Mouse (Mus musculus) limb, embryonic 12.5 days (tissue): ENCODE measurements around the gene Zfp768. TPM values are rescaled to one million over a fixed set of nuclear protein-coding genes. Genes with fewer than 3 reads are reported as not detected.
"Not testable (repeated sequence)": the region's sequence is repeated elsewhere in the genome, so short reads cannot be mapped to it uniquely, and the experiment has no call there.

Experiments
- ATAC-seq: fragments of 200-750 bp; cut with Nextera tagmentation; 2 replicates; pipeline ENCODE4 v1.8.0; 2017; ENCODE audit warnings: low read depth, moderate TSS enrichment; ENCODE audit not compliant: insufficient number of reproducible peaks, insufficient read depth, low FRiP score, low TSS enrichment
- H3K27ac ChIP-seq: fragments of 300-500 bp; sonication (generic); 2 replicates; pipeline ENCODE4 v1.5.1; 2016; ENCODE audit warnings: mild to moderate bottlenecking, moderate library complexity
- H3K27me3 ChIP-seq: fragments of 300-500 bp; sonication (generic); 2 replicates; pipeline ENCODE4 v1.6.1; 2016; ENCODE audit warnings: mild to moderate bottlenecking, moderate library complexity
- H3K36me3 ChIP-seq: fragments of 300-500 bp; sonication (generic); 2 replicates; pipeline ENCODE4 v1.6.1; 2016; ENCODE audit warnings: mild to moderate bottlenecking, moderate library complexity
- H3K4me1 ChIP-seq: fragments of 300-500 bp; sonication (generic); replicated peaks from 2 replicates; pipeline ENCODE4 v1.6.1; 2016
- H3K4me2 ChIP-seq: fragments of 300-500 bp; sonication (generic); 2 replicates; pipeline ENCODE4 v1.6.1; 2016; ENCODE audit warnings: mild to moderate bottlenecking, moderate library complexity
- H3K4me3 ChIP-seq: fragments of 300-500 bp; sonication (generic); replicated peaks from 2 replicates; pipeline ENCODE4 v1.5.1; 2016; ENCODE audit warnings: mild to moderate bottlenecking
- H3K9ac ChIP-seq: fragments of 300-500 bp; sonication (generic); replicated peaks from 2 replicates; pipeline ENCODE4 v1.6.1; 2016; ENCODE audit warnings: mild to moderate bottlenecking, moderate library complexity
- H3K9me3 ChIP-seq: fragments of 300-500 bp; sonication (generic); 2 replicates; pipeline ENCODE4 v1.6.1; 2016; ENCODE audit warnings: mild to moderate bottlenecking, moderate library complexity
- WGBS: fragments of 180-500 bp; shearing (Covaris S2); methylation state at CpG from one replicate; pipeline ENCODE4 v1.1.7; 2016; 5-methylcytosine and 5-hydroxymethylcytosine counted together
- polyA plus RNA-seq: library from polyadenylated mRNA; unstranded; fragments of >200 nt; fragmentation: Nextera tagmentation; extraction: Ambion mirVana; gene quantifications from 2 replicates; pipeline ENCODE4 v1.2.1, GENCODE M21; 2016

The Zfp768 gene
- polyA plus RNA-seq, 1 experiment from 2014 or later, result 21.0 TPM

GRCm38 (mm10) chr7:127355796-127356195 is 10.4 kb upstream of the Zfp768 start:
- Histone ChIP-seq H3K9me3 (no peaks in the 10 kb centered on the region), H3K4me1 (no peaks in the 10 kb centered on the region), H3K27ac (no peak overlapping the region), H3K27me3 (peaks cover 11% of the 10 kb centered on the region), H3K4me3 (no peak overlapping the region), H3K4me2 (no peak overlapping the region), H3K36me3 (no peaks in the 10 kb centered on the region), H3K9ac (no peak overlapping the region)
- WGBS, result 59% methylated on average over 3 of the region's 3 CpGs
- ATAC-seq, result no peak

- WGBS, result 93% methylated on average over 5 of the region's 5 CpGs
- no peak overlapping the region for H3K4me2 ChIP-seq
- ATAC-seq, result no peak
These were observed 6.0 kb upstream of the Zfp768 start for GRCm38 (mm10) chr7:127351230-127352004.

DNA sequence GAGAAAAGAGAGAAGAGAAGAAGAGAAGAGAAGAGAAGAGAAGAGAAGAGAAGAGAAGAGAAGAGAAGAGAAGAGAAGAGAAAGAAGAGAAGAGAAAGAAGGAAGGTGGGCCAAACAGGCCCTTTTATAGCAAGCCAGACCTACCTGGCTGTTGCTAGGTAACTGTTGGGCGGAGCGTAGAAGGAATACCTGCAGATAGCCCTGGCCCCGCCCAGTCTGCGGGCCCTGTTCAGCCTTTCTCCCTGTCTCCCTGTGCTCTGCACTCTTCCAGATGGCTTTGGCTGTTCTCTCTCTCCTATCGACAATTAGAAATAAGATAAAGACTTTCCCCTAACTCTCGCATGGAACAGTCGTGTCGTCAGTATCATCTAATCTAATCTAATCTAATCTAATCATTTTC is 1.3 kb upstream of the Zfp768 start:
- Histone ChIP-seq H3K27me3 (no peaks in the 10 kb centered on the region), H3K27ac (no peak overlapping the region; the same call in 1 of the 2 replicates), H3K4me3 (peak overlapping the region; percentile 94), H3K36me3 (peaks cover 23% of the 10 kb centered on the region), H3K9ac (no peak overlapping the region), H3K4me1 (peaks cover 17% of the 10 kb centered on the region), H3K4me2 (peak overlapping the region; percentile 76), H3K9me3 (no peaks in the 10 kb centered on the region)
- WGBS, result 13% methylated on average over 8 of the region's 8 CpGs
- no peak for ATAC-seq

More at GRCm38 (mm10) chr7:127351230-127352004, 6.0 kb upstream of the Zfp768 start:
- Histone ChIP-seq H3K9ac (no peak overlapping the region), H3K36me3 (no peaks in the 10 kb centered on the region), H3K27me3 (no peaks in the 10 kb centered on the region), H3K4me1 (peaks cover 6% of the 10 kb centered on the region), H3K9me3 (no peaks in the 10 kb centered on the region), H3K4me3 (no peak overlapping the region), H3K27ac (no peak overlapping the region)

GRCm38 (mm10) chr7:127345092-127345491 is 297 bp downstream of the Zfp768 start:
- Histone ChIP-seq H3K9me3 (no peaks in the 10 kb centered on the region), H3K4me1 (peaks cover 17% of the 10 kb centered on the region), H3K9ac (peak overlapping the region; percentile 89), H3K27ac (peak overlapping the region; percentile 91), H3K4me2 (peak overlapping the region; percentile 76), H3K27me3 (no peaks in the 10 kb centered on the region), H3K36me3 (peaks cover 38% of the 10 kb centered on the region), H3K4me3 (peak overlapping the region; percentile 94)
- WGBS, result under 1% methylated on average over 40 of the region's 42 CpGs
- no peak for ATAC-seq

DNA sequence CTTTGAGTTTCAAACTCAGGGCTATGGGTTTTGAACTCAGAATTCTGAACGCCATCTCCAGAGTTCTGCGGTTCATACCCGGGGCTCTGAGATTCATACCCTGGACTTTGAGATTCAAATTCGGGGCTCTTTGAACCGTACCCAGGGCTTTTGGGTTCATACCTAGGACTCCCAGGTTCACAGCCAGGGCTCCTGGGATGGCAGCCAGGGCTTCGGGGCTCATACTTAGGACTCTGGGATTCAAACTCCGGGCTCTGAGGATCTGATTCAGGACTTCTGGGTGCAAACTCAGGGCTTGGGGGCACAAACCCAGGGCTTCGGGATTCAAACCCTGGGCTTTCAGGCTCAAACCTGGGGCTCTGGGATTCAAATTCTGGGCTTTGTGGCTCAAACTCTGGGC is 1.0 kb downstream of the Zfp768 start:
- 91% methylated on average over 8 of the region's 8 CpGs for WGBS
- peaks cover 17% of the 10 kb centered on the region for H3K4me1 ChIP-seq
- peak overlapping the region; percentile 89 for H3K9ac ChIP-seq
- peaks cover 38% of the 10 kb centered on the region for H3K36me3 ChIP-seq
- H3K4me3 ChIP-seq, result peak overlapping the region; percentile 94
- H3K9me3 ChIP-seq, result no peaks in the 10 kb centered on the region
- H3K27ac ChIP-seq, result no peak overlapping the region
- no peak for ATAC-seq
- H3K4me2 ChIP-seq, result peak overlapping the region; percentile 76
- H3K27me3 ChIP-seq, result no peaks in the 10 kb centered on the region

GRCm38 (mm10) chr7:127343351-127344019 is 1.9 kb downstream of the Zfp768 start:
- peaks cover 17% of the 10 kb centered on the region for H3K4me1 ChIP-seq
- peaks cover 38% of the 10 kb centered on the region for H3K36me3 ChIP-seq
- WGBS, result 95% methylated on average over 38 of the region's 38 CpGs
- H3K4me3 ChIP-seq, result no peak overlapping the region; the same call in 1 of the 2 replicates
- H3K4me2 ChIP-seq, result no peak overlapping the region
- H3K27ac ChIP-seq, result no peak overlapping the region
- no peaks in the 10 kb centered on the region for H3K27me3 ChIP-seq
- no peak for ATAC-seq
- H3K9me3 ChIP-seq, result no peaks in the 10 kb centered on the region
- no peak overlapping the region for H3K9ac ChIP-seq

DNA sequence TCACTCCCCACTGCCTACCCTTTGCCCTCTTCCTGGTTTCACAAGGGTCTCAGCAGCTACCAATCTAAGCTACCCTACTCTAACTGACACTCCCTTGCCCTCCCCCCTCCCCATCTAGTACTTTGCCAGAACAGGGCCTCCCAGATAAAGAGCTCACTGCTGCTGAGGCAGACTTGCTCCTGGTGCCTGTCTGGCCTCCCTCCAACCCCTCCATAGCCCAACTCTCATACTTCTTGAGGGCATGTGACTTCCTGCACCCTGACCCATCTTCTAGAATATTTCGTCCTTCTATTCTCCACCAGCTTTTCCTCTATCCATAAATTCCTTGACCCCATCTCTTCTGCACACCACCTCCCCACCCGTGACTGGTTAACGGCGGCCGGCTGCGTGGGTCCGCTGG is 2.5 kb downstream of the Zfp768 start:
- H3K4me3 ChIP-seq, result no peak overlapping the region

GRCm38 (mm10) chr7:127342332-127342731 is 3.1 kb downstream of the Zfp768 start:
- no peak overlapping the region for H3K27ac ChIP-seq
- no peak overlapping the region for H3K4me2 ChIP-seq
- 58% methylated on average over 4 of the region's 4 CpGs for WGBS
- peaks cover 17% of the 10 kb centered on the region for H3K4me1 ChIP-seq
- ATAC-seq, result no peak
- H3K4me3 ChIP-seq, result no peak overlapping the region
- H3K9me3 ChIP-seq, result no peaks in the 10 kb centered on the region
- H3K36me3 ChIP-seq, result peaks cover 38% of the 10 kb centered on the region
- no peaks in the 10 kb centered on the region for H3K27me3 ChIP-seq
- H3K9ac ChIP-seq, result no peak overlapping the region

More for the DNA sequence above, 2.5 kb downstream of the Zfp768 start:
- Histone ChIP-seq H3K36me3 (peaks cover 38% of the 10 kb centered on the region), H3K4me1 (peaks cover 17% of the 10 kb centered on the region), H3K27ac (no peak overlapping the region), H3K9ac (no peak overlapping the region), H3K9me3 (no peaks in the 10 kb centered on the region), H3K4me2 (no peak overlapping the region), H3K27me3 (no peaks in the 10 kb centered on the region)
- WGBS, result 95% methylated on average over 7 of the region's 7 CpGs
- ATAC-seq, result no peak

GRCm38 (mm10) chr7:127341861-127342260 is 3.5 kb downstream of the Zfp768 start:
- H3K4me3 ChIP-seq, H3K9me3 ChIP-seq, H3K9ac ChIP-seq, ATAC-seq, H3K27me3 ChIP-seq, H3K27ac ChIP-seq, H3K4me2 ChIP-seq: not testable (repeated sequence)
- peaks cover 38% of the 10 kb centered on the region for H3K36me3 ChIP-seq
- peaks cover 16% of the 10 kb centered on the region for H3K4me1 ChIP-seq
- 93% methylated on average over 6 of the region's 6 CpGs for WGBS

DNA sequence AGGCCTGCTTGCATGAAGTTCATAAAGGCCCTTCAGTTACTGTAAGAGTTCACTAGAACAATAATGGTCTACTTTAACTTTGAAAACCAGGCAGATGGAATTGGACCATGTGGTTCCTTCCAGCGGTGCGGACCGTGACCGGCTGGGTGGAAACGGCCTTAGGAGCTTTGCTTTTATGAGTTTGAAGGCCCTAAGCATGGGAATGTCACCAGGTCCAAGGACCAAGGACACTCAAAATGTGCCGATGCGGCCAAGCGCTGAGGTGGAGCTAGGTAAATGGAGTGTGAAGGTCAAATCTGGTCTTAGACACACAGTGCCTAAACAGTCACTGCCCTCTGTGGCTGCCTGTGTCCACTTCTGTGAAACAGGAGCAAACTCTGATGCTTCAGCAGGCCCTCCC is 4.0 kb downstream of the Zfp768 start:
- no peaks in the 10 kb centered on the region for H3K9me3 ChIP-seq
- H3K4me1 ChIP-seq, result peaks cover 11% of the 10 kb centered on the region
- H3K36me3 ChIP-seq, result peaks cover 38% of the 10 kb centered on the region
- H3K9ac ChIP-seq, result no peak overlapping the region
- ATAC-seq, result no peak
- H3K27me3 ChIP-seq, result no peaks in the 10 kb centered on the region
- WGBS, result 91% methylated on average over 8 of the region's 8 CpGs
- H3K4me2 ChIP-seq, result no peak overlapping the region
- no peak overlapping the region for H3K27ac ChIP-seq
- H3K4me3 ChIP-seq, result no peak overlapping the region

DNA sequence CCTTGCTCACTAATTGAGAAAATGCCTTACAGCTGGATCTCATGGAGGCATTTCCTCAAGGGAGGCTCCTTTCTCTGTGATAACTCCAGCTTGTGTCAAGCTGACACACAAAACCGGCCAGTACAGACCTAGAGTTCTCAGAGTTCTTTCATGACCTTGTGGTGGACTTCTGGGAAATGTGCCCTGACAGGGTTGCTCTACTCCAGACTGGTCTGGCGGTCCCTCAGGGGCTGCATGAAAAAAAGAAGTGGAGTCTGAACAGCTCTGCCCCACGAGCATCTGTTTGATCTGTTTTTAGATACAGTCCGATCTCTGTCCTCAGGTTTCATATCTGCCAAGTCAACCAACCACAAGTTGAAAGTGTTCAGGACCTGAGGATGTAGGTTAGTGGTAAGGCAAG is 7.8 kb downstream of the Zfp768 start:
- Histone ChIP-seq H3K9ac (no peak overlapping the region), H3K4me2 (no peak overlapping the region), H3K4me3 (no peak overlapping the region), H3K4me1 (no peaks in the 10 kb centered on the region), H3K36me3 (peaks cover 23% of the 10 kb centered on the region), H3K27me3 (no peaks in the 10 kb centered on the region), H3K9me3 (no peaks in the 10 kb centered on the region), H3K27ac (no peak overlapping the region)
- WGBS, result 77% methylated on average over 4 of the region's 4 CpGs
- ATAC-seq, result no peak
